Mouse (Mus musculus): ENCODE measurements around the gene Rpl23a.

- TF ChIP-seq CTCF (IDR thresholded peaks at IDR 0.05 in 2 of 3, conservative IDR thresholded peaks at IDR 0.05 in 1 of 3; ENCODE audit: control insufficient read depth in 1 of 3, insufficient read depth in 1 of 3, low read depth in 2 of 3, low read length in 3 of 3, poor library complexity in 1 of 3, severe bottlenecking in 1 of 3) (no peak), POLR2AphosphoS2 (IDR thresholded peaks at IDR 0.05; ENCODE audit: low read length) (no peak), POLR2A (IDR thresholded peaks at IDR 0.05; ENCODE audit: control insufficient read depth in 1 of 2, insufficient read depth in 1 of 2, low read depth in 1 of 2, low read length in 2 of 2, poor library complexity in 1 of 2) (no peak), GATA1 (IDR thresholded peaks at IDR 0.05; ENCODE audit: low read depth, low read length) (no peak), ELF1 (IDR thresholded peaks at IDR 0.05; ENCODE audit: low read depth, low read length) (no peak), TAL1 (IDR thresholded peaks at IDR 0.05; ENCODE audit: low read length) (no peak)
These were observed 13.1 kb downstream of the Rpl23a start for GRCm38 (mm10) chr11:78170306-78170705.
